Mouse (Mus musculus) cerebellum, adult 8-10 months (tissue): ENCODE results near the gene Lmod3.

Source experiments
- DNase-seq: peaks from one replicate; pipeline ENCODE4 v3.0.0; 2022

Lmod3 gene

DNA sequence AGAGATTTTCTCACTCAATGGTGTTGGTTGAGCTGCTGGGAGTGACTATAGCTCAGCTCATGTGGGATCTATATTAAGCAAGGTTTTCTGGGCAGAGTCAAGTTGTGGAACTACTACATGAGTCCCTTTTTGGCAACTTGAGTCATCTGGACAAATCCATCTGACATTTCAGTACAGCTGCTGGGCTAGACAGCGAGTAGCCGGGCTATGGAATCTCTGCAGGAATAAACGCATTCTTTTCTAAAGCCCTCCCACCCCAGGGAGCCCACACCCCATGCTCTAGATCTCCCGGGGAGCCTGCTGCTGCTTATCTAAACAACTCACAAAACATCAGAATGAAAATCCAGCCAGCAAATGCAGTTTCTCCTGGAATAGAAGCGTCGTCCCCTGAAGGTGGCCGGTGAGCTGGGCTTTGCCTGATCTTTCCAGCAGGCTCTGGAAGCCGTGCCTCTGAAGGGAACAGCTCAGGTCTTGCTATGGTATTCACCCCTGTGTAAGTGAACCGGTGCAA, at the start of gene Lmod3:
Lmod3 (minus strand) TSS at position 49 of the 511 bp plus-strand sequence.
- no peak for DNase-seq

- no peak for DNase-seq
These were observed 49.7 kb upstream of the Lmod3 start for GRCm38 (mm10) chr6:97302303-97302702.

DNA sequence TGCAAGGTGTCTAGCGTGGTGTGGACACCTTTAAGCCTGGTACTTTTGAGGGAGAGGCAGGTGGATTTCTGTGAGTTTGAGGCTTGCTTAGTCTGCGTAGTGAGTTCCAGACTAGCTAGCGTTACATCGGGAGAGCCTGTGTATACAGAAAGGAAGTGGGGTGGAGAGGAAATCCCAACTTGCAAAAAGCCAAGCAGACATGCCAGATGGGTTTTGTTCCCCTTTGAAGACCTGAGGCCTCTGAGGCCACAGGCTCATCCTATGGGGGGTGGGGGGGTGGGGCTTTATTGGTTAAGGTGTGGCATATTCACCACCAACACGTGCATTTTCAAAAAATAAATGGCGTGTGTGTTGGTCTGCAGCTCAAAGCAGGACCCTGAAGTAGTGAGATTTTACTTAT, 48.1 kb upstream of the Lmod3 start:
- no peak for DNase-seq

DNA sequence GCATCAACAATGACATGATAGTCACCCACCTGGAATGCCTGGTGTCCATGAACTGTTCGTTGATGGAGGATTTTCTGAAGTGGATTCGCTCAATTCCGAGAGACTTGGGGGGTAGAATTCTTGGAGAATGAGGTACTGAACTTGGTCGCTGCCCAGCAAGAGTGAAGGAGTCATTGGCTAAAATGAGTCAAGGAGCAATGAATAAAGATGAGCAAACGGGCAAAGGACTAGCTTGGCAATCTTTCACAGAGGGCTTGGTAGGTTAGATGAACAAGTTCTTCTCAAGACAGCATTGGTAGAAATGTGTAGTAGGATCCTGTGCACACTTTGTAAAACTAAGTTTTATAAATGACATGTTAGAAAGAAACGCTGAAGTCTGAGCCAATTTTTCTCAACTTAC, 47.6 kb upstream of the Lmod3 start:
- DNase-seq: no peak

DNA sequence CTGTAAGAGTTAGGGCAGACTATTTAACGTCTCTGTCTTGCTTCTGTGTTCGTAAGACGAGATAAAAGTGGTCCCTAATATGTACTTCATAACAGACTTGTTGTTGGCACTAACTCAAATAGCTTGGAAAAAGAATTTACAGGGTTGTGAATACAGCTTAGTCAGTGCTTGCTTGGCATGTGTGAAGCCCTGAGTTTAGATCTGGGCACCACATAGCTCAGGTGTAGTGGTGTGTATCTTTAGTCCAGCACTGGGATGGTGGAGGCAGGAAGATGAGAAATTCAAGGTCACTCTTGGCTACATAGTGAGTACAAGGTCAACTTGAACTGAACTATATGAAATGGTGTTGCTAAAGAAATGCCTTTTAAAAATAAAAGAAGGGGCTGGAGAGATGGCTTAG, 44.6 kb upstream of the Lmod3 start:
- DNase-seq: no peak

- no peak for DNase-seq
These were observed 43.4 kb upstream of the Lmod3 start for GRCm38 (mm10) chr6:97295866-97296527.

DNA sequence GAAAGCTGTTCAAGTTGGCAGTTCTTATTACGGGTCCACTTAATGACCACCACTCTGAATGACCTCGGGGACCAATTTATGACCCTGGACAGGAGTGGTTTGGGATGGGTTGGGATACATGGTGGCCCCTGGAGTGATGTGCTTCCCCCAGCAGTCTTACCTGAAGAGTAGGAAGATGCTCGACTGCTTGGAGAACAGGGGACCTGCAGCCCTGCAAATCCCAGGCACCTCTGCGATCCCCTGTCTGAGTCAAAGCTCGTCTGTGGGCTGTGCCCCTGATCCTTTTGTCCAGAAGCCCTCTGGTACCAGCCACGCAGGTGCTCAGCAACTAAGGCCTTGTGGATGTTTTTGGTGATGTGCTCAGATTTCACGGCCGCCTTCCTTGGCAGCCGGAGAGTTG, 42.9 kb upstream of the Lmod3 start:
- no peak for DNase-seq

DNA sequence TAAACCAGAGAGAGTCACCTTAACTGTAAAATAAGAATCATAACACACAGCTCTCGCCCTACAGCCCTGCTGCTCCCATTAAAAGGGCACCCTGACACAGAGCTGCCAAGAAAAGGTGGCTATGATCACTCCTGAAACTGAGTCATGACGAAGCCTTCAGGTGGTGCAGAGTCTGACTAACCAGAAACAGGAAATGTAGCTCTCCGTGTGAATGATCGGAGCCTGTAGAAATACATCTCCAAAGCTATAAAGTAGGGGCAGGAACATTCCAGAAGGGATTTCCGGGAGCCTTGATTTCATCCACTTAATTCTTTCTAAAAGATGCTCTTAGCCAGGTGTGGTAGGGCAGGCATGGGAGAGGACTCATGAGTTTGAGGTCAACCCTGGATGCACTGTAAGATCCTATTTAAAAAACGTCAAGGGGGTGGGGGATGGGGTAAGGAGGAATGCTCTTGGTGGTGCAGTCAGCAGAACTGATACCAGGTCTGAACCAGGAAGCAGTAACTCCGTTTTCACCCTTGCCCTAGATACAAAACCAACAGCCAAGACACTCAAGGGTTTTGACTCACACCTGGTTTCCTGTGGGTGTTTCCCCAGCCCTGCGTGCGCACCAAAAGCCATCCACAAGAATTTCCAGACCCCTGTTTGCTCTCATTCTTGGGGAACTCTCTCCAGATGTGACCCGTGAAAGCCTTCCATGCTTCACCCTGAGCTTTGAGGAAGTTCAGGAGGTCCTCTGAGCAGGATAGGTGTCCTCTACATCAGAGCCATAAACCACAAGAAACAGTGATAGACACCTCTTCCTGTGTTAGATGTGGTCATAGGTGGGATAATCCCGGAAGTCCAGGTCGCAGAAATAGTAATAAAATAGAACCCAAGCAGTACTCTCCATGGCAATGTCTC, 41.4 kb upstream of the Lmod3 start:
- DNase-seq: no peak

DNA sequence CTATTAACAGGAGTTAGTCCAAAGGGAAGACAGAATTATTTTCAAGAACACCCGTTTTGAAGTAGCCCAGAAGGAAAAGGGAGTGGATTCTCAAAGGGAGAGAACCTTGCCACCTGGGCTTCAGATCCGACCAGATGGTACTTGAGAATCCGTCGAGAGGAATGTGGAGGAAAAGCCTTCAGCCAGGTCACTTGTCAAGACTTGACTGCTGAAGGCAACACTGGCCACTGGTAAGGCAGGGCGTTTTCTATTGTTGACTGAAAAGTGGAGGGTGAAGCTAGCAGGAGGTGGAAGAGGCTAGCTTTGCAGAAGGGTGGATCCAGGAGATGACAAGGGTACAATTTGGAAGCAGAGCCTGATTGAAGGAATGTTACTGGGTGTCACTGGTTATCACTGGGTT, 40.3 kb upstream of the Lmod3 start:
- no peak for DNase-seq

DNA sequence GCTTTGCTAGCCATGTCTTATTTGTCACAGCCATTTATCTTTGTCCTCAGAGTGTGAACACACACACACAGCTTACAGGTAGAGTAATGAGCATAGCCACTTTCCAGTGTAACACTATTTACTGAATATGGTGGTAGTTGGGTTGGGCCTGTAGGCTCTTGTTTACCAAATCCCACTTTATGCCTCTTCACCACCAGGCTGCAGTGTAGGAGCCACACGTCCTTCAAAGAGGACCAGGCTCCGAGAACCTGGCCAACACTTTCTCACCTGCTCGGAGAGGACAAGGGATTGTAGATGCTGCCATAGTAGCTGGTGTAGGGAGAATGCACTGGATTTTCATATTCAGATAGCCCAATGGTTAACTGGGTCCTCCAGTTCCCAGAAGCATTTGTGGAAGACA, 39.5 kb upstream of the Lmod3 start:
- DNase-seq: no peak

- DNase-seq: no peak
These were observed 38.8 kb upstream of the Lmod3 start for GRCm38 (mm10) chr6:97291159-97291908.

- no peak for DNase-seq
These were observed 38.1 kb upstream of the Lmod3 start for GRCm38 (mm10) chr6:97290687-97291086.

- no peak for DNase-seq
These were observed 37.3 kb upstream of the Lmod3 start for GRCm38 (mm10) chr6:97289838-97290237.

- DNase-seq: no peak
These were observed 36.8 kb upstream of the Lmod3 start for GRCm38 (mm10) chr6:97289316-97289820.

GRCm38 (mm10) chr6:97288047-97288855, 35.7 kb upstream of the Lmod3 start:
- no peak for DNase-seq

DNA sequence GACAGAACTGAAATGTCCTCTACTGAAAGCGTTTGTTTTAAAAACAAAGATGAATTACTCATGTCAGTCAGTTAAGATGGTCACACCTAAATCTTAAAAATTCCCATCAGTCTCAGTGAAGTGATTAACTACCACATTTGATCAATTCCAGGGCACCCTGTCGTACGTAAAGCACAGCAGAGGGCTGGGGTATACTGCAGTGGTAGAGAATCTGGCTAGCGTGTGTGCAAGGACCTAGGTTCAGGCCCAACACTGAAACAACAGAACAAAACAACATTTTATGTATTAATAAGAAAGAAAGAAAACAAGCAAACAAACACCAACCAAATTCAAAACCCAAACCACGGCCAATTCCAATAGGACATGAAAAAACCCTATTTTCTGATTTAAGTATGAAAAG, 33.8 kb upstream of the Lmod3 start:
- DNase-seq: no peak

- no peak for DNase-seq
These were observed 31.1 kb upstream of the Lmod3 start for GRCm38 (mm10) chr6:97283676-97284075.

DNA sequence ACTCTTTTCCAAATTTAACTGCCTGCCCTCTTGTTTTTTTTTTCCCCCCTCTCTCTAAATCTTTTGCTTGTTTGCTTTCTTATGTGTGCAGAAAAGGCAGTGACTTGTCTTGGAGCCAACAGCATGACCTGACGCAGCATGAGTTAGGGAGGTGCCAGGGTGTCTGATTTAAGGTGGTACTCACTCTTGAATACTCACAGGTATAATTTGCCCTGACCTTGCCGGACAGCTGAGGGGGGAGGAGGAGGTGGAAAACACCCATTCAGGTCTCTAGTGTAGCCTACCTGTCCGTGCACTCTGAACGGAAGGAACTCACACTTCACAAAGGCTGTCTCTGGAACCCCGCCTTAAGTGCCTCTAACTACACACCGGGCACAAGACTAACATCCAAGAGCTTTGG, 26.3 kb upstream of the Lmod3 start:
- DNase-seq: no peak

- DNase-seq: peak; percentile 76
These were observed 25.6 kb upstream of the Lmod3 start for GRCm38 (mm10) chr6:97278014-97278787.

DNA sequence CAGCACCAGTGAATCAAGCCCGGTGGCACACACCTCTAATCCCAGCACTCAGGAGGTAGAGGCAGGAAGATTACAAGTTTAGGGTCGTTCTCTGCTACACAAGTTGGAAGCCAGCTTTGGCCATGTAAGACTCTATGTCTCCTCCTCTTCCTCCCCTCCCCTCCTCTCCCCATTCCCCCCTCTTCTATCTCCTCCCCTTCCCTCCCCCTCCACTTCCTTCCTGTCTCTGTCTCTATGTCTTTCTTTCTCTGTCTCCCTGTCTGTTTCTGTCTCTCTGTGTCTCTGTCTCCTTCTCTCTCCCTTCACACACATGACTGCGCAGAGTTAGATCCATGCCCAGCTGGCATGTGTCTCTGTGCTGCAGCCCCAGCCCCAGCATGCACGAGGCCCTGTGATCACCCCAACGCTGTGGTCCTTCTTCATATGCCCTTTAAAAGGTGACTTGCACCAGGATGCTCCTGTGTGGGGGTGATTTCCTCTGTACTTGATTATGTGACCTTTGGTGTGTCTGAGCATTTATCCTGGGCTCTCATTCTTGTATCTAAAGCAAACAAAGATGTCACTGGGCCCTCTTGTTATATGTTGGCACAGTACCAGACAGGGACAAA, 24.4 kb upstream of the Lmod3 start:
- no peak for DNase-seq

DNA sequence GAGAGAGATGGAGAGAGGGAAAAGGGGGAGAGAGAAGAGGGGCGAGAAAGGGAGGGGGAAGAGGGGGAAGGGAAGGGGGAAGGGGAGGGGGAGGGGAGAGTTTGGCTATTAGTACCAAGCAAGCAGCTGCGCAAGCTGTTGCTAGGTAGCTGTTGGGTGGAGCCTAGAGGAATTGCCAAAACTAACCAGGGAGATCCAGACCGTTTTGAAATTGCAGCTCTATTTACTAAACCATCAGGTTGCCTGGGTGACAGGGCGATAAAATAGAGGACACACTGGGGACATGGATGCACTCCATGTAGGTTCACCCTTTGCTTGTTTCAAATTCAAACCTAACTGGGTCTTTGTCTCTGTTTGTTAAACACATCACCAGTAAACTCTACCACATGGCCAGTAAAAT, 23.8 kb upstream of the Lmod3 start:
- no peak for DNase-seq
